Mouse (Mus musculus) CH12.LX (cell line): Measurements from ENCODE around the gene Nufip2. TPM values are rescaled to one million over a fixed set of nuclear protein-coding genes. Genes with fewer than 3 reads are reported as not detected.
A peak's percentile ranks its signal among the peaks of the same experiment; 100 is the strongest.

Experiments
- DNase-seq: peaks from one replicate; pipeline ENCODE4 v3.0.0-alpha.2; 2013; ENCODE audit errors: extremely low read depth
- H3K27ac ChIP-seq: 2 replicates; pipeline ENCODE4 v1.5.1; 2012; ENCODE audit warnings: low read depth, mild to moderate bottlenecking, control low read depth, moderate library complexity; ENCODE audit not compliant: insufficient read depth
- H3K27me3 ChIP-seq: replicated peaks from 2 replicates; pipeline ENCODE3; 2012; ENCODE audit warnings: inconsistent platforms
- H3K36me3 ChIP-seq, 2 experiments: replicated peaks in 1 of 2; 2 replicates each; pipeline versions ENCODE3 to v1.6.1; 2012; ENCODE audit warnings: inconsistent platforms in 1 of 2, low read length in 1 of 2, mild to moderate bottlenecking in 1 of 2, mixed read lengths in 1 of 2, moderate library complexity in 1 of 2; ENCODE audit not compliant: control insufficient read depth in 1 of 2, insufficient read depth in 1 of 2
- H3K4me1 ChIP-seq, 2 experiments: 2 replicates each; pipeline ENCODE4 v1.6.1; 2012; ENCODE audit warnings: inconsistent platforms in 1 of 2, moderate library complexity in 1 of 2; ENCODE audit not compliant: insufficient read depth in 2 of 2, control insufficient read depth in 1 of 2
- H3K4me2 ChIP-seq: 2 replicates; pipeline ENCODE4 v1.6.1; 2012; ENCODE audit warnings: low read depth, mild to moderate bottlenecking, control low read depth; ENCODE audit not compliant: poor library complexity, insufficient read depth, severe bottlenecking
- H3K4me3 ChIP-seq, 3 experiments: fragments of 150-350 bp in 1 of 3; sonication (generic) in 1 of 3; replicated peaks in 1 of 3; 2 replicates each; pipeline versions ENCODE3 to v1.5.1; 2011 to 2012; ENCODE audit warnings: low read depth in 2 of 3, low read length in 2 of 3, mild to moderate bottlenecking in 2 of 3, moderate library complexity in 2 of 3, control low read depth in 1 of 3, improper control_type of control experiment in 1 of 3, inconsistent platforms in 1 of 3, mixed read lengths in 1 of 3; ENCODE audit not compliant: poor library complexity in 1 of 3
- H3K79me2 ChIP-seq: replicated peaks from 2 replicates; pipeline ENCODE4 v1.6.1; 2012; ENCODE audit warnings: mild to moderate bottlenecking, moderate library complexity; ENCODE audit not compliant: control insufficient read depth, poor library complexity, insufficient read depth, severe bottlenecking; ENCODE audit errors: extremely low read depth
- H3K9ac ChIP-seq: 2 replicates; pipeline ENCODE4 v1.6.1; 2012; ENCODE audit warnings: low read depth, mild to moderate bottlenecking, control low read depth, moderate library complexity; ENCODE audit not compliant: insufficient read depth
- H3K9me3 ChIP-seq: replicated peaks from 2 replicates; pipeline ENCODE3; 2012; ENCODE audit warnings: low read length, inconsistent platforms, mixed read lengths
- BHLHE40 ChIP-seq: IDR thresholded peaks from 2 replicates; pipeline ENCODE4 v1.6.1; 2011; ENCODE audit warnings: mild to moderate bottlenecking, low read depth, low read length, improper control_type of control experiment
- CHD2 ChIP-seq: IDR thresholded peaks from 2 replicates; pipeline ENCODE4 v1.6.1; 2011; ENCODE audit warnings: low read length, improper control_type of control experiment
- CTCF ChIP-seq, 2 experiments: IDR thresholded peaks in 1 of 2; conservative IDR thresholded peaks in 1 of 2; 2 replicates each; pipeline ENCODE4 v1.5.1; 2011 to 2012; ENCODE audit warnings: low read depth in 2 of 2, low read length in 2 of 2, improper control_type of control experiment in 1 of 2, inconsistent platforms in 1 of 2, mild to moderate bottlenecking in 1 of 2, moderate library complexity in 1 of 2
- E2F4 ChIP-seq: IDR thresholded peaks from 2 replicates; pipeline ENCODE4 v1.6.1; 2011; ENCODE audit warnings: low read depth, low read length, improper control_type of control experiment; ENCODE audit not compliant: insufficient replicate concordance
- ELF1 ChIP-seq: IDR thresholded peaks from 2 replicates; pipeline ENCODE4 v1.6.1; 2014; ENCODE audit warnings: low read depth, mild to moderate bottlenecking, inconsistent platforms, low read length, improper control_type of control experiment
- ETS1 ChIP-seq: conservative IDR thresholded peaks from 2 replicates; pipeline ENCODE4 v1.6.1; 2012; ENCODE audit warnings: low read depth, mild to moderate bottlenecking, inconsistent platforms, low read length, improper control_type of control experiment, moderate library complexity
- HCFC1 ChIP-seq: IDR thresholded peaks from 2 replicates; pipeline ENCODE4 v1.6.1; 2012; ENCODE audit warnings: low read depth, mild to moderate bottlenecking, inconsistent platforms, low read length, improper control_type of control experiment
- JUND ChIP-seq: conservative IDR thresholded peaks from 2 replicates; pipeline ENCODE4 v1.6.1; 2011; ENCODE audit warnings: low read depth, low read length, improper control_type of control experiment
- KAT2A ChIP-seq: IDR thresholded peaks from 2 replicates; pipeline ENCODE4 v1.6.1; 2012; ENCODE audit warnings: low read length, improper control_type of control experiment, inconsistent platforms; ENCODE audit not compliant: insufficient replicate concordance
- MAX ChIP-seq: IDR thresholded peaks from 2 replicates; pipeline ENCODE4 v1.6.1; 2011; ENCODE audit warnings: low read length, improper control_type of control experiment
- MAZ ChIP-seq: IDR thresholded peaks from 2 replicates; pipeline ENCODE4 v1.6.1; 2012; ENCODE audit warnings: low read depth, mild to moderate bottlenecking, inconsistent platforms, low read length, improper control_type of control experiment, moderate library complexity
- MEF2A ChIP-seq: IDR thresholded peaks from 2 replicates; pipeline ENCODE4 v1.6.1; 2014; ENCODE audit warnings: low read depth, mild to moderate bottlenecking, inconsistent platforms, low read length, improper control_type of control experiment, borderline replicate concordance
- POLR2A ChIP-seq: IDR thresholded peaks from 2 replicates; pipeline ENCODE4 v1.6.1; 2011; ENCODE audit warnings: low read depth, mild to moderate bottlenecking, improper control_type of control experiment, low read length
- RAD21 ChIP-seq: IDR thresholded peaks from 2 replicates; pipeline ENCODE4 v1.6.1; 2011; ENCODE audit warnings: low read depth, mild to moderate bottlenecking, low read length, improper control_type of control experiment, moderate library complexity
- SMC3 ChIP-seq: IDR thresholded peaks from 2 replicates; pipeline ENCODE4 v1.6.1; 2011; ENCODE audit warnings: low read depth, low read length, improper control_type of control experiment
- UBTF ChIP-seq: IDR thresholded peaks from 2 replicates; pipeline ENCODE4 v1.6.1; 2012; ENCODE audit warnings: low read depth, mild to moderate bottlenecking, inconsistent platforms, low read length, improper control_type of control experiment, moderate library complexity
- USF2 ChIP-seq: conservative IDR thresholded peaks from 2 replicates; pipeline ENCODE4 v1.6.1; 2011; ENCODE audit warnings: low read depth, low read length, improper control_type of control experiment
- ZC3H11A ChIP-seq: IDR thresholded peaks from 2 replicates; pipeline ENCODE4 v1.6.1; 2012; ENCODE audit warnings: low read depth, mild to moderate bottlenecking, inconsistent platforms, low read length, improper control_type of control experiment
- ZKSCAN1 ChIP-seq: IDR thresholded peaks from 2 replicates; pipeline ENCODE4 v1.6.1; 2012; ENCODE audit warnings: low read depth, inconsistent platforms, low read length, improper control_type of control experiment, borderline replicate concordance
- ZNF384 ChIP-seq: IDR thresholded peaks from 2 replicates; pipeline ENCODE4 v1.6.1; 2012; ENCODE audit warnings: low read depth, low read length, improper control_type of control experiment, inconsistent platforms
- dilution Hi-C: fragments of 300-500 bp; cut with MboI; formaldehyde crosslinking; loops from 2 replicates; pipeline ENCODE4 v1.14.3; 2020; ENCODE audit warnings: low sequenced_read_pairs; ENCODE audit not compliant: extremely low pct_unique_long_range_greater_than_20kb, extremely low pct_ligation_motif_present
- in situ Hi-C: fragments of 300-500 bp; cut with MboI; formaldehyde crosslinking; loops from 3 replicates; pipeline ENCODE4 v1.14.3; 2019; ENCODE audit warnings: low sequenced_read_pairs, low pct_ligation_motif_present, low pct_unique_long_range_greater_than_20kb, mixed read lengths
- polyA plus RNA-seq: library from polyadenylated mRNA; unstranded; fragments of >175 nt; gene quantifications from 2 replicates; pipeline ENCODE4 v1.2.1, GENCODE M21; 2012; ENCODE audit warnings: low read depth; ENCODE audit not compliant: insufficient read length
- total RNA-seq, 2 experiments: library from RNA; depleted of rRNA; stranded (reverse); fragments of 300-350 nt in 1 of 2; fragments of >200 nt in 1 of 2; gene quantifications; 2 replicates each; pipeline ENCODE4 v1.2.3; 2012 to 2014

Nufip2 gene
- total and polyA plus RNA-seq, 3 experiments = 29.6 to 53.6 (median 41.2) TPM

DNA sequence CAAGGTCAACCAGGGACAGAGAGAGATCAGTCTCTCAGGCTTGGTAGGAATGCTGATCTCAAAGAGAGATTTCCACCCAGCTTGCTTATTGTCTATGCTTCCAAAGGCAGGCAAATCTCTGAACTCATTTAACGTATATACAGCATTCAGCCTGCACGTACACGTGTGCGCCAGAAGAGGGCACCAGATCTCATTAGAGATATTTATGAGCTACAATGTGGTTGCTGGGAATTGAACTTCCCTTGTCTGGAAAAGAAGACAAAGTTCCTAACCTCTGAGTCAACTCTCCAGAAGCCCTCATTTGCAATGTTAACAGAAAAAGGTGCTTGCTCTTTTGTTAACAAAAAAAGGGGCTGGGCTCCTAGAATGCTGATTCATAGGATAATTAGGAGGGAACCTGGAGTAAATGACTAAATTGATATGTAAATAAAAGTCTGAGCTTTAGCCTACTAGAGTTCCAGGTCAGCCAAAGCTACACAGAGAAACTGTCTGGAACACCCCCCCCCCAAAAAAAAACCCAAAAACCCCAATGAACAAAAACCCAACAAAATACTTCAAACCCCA, 12.4 kb upstream of the Nufip2 start:
- peaks cover 4% of the 10 kb centered on the region for H3K9me3 ChIP-seq
- in situ Hi-C loops (no loop called here), dilution Hi-C loops (no loop called here)
- no peak overlapping the region for H3K27ac ChIP-seq
- no peaks in the 10 kb centered on the region for H3K36me3 ChIP-seq
- TF ChIP-seq ZC3H11A (no peak), CTCF (conservative IDR thresholded peaks at IDR 0.05 in 1 of 2, IDR thresholded peaks at IDR 0.05 in 1 of 2; ENCODE audit: low read depth in 2 of 2, low read length in 2 of 2) (peak; percentile 48 to 60), MAZ (no peak), E2F4 (no peak), RAD21 (peak; percentile 23), JUND (no peak), ETS1 (no peak), SMC3 (peak; percentile 29; the same call in 1 of the 2 replicates)
- H3K4me3 ChIP-seq = no peak overlapping the region
- H3K27me3 ChIP-seq = no peaks in the 10 kb centered on the region
- H3K9ac ChIP-seq = no peak overlapping the region
- H3K4me1 ChIP-seq = no peaks in the 10 kb centered on the region
- no peak overlapping the region for H3K4me2 ChIP-seq
- no peaks in the 10 kb centered on the region for H3K79me2 ChIP-seq
- DNase-seq = no peak

DNA sequence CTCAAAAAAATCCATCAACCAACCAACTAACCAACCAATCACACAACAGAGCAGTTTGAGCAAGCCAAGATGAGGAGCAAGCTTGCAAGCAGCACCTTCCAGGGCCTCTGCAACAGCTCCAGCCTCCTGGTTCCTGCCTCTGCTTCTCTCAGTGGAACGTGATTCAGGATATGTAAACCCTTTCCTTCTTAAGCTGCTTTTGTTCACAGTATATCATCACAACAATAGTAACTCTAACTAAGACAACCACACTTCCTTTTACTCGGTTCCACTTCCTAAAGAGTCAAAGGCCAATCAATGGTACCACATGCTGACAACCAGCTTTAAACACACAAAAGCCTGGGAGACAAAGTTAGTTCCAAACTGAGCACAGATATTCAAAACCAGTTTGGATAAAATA, 5.9 kb upstream of the Nufip2 start:
- dilution Hi-C loops = no loop called here
- H3K36me3 ChIP-seq = no peaks in the 10 kb centered on the region
- no peak overlapping the region for H3K4me2 ChIP-seq
- H3K9ac ChIP-seq = no peak overlapping the region
- DNase-seq = no peak
- TF ChIP-seq ZKSCAN1 = no peak
- TF ChIP-seq CTCF (conservative IDR thresholded peaks at IDR 0.05 in 1 of 2, IDR thresholded peaks at IDR 0.05 in 1 of 2; ENCODE audit: low read depth in 2 of 2, low read length in 2 of 2) = no peak
- TF ChIP-seq UBTF = no peak
- TF ChIP-seq USF2 = no peak
- TF ChIP-seq POLR2A = no peak
- TF ChIP-seq ZNF384 = no peak
- no peak for TF ChIP-seq MEF2A
- no peak for TF ChIP-seq JUND
- no peak for TF ChIP-seq HCFC1
- no peak for TF ChIP-seq CHD2
- TF ChIP-seq ELF1 = no peak
- no peak for TF ChIP-seq KAT2A
- no peak for TF ChIP-seq MAX
- TF ChIP-seq BHLHE40 = no peak
- no peak overlapping the region for H3K4me3 ChIP-seq
- in situ Hi-C loops = no loop called here
- H3K4me1 ChIP-seq = peaks cover 0 to 12% of the 10 kb centered on the region in 2 experiments; a peak in 2 of 4 replicates
- H3K79me2 ChIP-seq = no peaks in the 10 kb centered on the region
- no peak overlapping the region for H3K27ac ChIP-seq
- H3K9me3 ChIP-seq = no peaks in the 10 kb centered on the region
- H3K27me3 ChIP-seq = no peaks in the 10 kb centered on the region
